Mouse (Mus musculus): ENCODE results near the gene Polr1c.
A peak's percentile ranks its signal among the peaks of the same experiment; 100 is the strongest.

Polr1c gene

DNA sequence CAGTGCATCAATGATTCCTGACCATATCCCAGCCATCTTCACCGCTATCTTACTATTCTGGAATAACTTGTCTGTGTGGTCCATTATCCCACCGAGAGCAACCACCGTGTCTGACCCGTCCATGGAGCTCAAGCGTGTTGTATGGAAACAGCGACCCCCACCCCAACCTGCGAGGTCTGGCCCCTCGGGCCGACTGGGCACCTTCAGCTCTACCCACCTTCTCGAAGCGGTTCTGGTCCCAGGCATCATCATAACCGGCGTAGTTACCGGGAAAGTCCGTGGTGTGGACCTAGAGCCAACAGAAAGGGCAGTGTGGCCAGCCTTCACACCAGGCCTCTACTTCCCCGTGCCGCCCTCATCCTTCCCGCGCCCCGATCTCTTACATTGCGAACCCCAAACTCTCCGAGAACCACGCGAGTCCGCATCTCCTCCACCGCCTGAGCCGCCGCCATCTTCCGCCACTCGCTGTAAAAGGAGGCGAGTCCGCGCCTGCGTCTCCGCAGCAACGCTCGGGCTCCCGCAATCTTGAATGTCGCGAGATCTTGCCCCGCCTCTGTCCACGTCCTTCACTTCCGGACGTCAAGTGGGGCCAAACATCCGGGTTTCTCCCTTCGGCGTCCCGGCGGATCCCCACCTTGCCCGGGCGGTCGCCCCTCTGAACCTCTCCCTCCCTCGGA lies at the start of gene Polr1c, which contains the start of gene Yipf3:
TSS of gene Polr1c (minus strand) at position 543 of the 677 bp plus-strand sequence.
TSS of gene Yipf3 (plus strand) at position 569 of the 677 bp plus-strand sequence.
- DNase-seq, result peak; percentile 98

DNA sequence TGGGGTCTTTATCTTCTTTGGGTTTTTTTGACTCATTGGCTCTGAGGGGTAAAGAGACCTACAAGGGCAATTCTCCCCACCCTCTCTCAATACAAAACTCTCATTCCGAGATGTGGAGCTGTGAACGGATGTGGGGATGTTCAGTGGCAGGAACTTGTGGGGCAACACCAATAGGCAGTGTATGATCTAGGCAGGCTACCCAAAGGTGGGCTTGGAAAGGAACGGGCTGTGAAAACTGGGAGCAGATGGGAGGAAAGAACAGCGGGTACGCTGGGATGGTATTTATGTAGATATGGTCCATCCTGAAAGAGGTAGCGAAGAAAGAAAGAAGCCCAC lies 49.1 kb upstream of the Polr1c start:
- no peak for DNase-seq

DNA sequence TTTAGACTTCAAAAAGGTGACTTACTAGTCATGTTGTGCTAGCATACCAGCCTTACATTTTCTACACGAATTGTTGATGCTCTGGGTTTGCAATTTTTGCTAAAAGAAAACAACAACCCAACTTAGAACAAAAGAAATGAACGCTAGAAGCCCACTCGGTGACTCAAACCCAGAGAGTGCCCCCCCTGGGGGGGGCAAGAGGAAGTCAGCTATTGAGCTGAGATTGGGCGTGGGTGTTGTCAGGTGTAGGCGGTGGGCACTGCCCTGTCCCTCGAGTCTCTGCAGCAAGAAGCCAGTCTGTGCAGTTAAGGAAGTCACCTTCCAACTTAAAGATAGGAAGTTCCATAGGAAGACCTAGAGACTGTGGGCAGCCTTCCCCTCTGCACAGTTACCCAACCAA lies 48.7 kb upstream of the Polr1c start:
- no peak for DNase-seq

DNA sequence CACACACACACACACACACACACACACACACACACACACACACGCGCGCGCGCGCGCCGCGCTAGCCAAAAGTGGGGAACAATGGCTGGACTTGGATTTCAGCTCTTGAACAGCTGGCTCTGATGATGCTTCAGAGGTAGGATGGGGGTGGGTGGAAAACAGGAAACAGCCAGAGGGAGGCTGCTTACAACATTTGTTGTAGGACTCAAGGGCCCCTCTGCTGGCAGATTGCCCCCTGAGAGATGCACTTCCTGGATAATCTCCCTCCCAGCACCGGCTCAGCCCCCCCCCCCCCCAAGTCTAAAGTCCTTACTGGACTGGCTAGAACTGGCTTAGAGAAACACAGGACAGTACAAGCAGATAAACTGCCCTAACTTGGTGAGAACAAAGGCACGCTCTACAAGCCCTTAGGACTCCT lies 39.8 kb upstream of the Polr1c start:
- peak; percentile 84 to 86 for DNase-seq

DNA sequence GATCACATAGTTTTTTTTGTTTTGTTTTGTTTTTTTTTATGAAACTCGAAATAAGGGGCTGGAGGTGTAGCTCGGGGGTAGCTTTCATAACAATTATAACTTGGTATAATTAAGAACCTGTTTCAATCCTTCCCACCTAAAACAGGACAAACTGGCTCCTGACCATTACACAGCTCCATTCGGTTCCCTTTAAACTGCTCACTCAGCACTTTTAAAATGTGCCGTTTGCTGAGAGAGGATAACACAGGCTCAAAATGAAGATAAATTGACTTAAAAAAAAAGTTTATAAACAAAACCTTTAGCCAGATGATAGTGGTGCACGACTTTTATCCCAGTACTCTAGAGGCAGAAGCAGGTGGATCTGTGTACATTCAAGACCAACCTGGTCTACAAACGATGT lies 37.6 kb upstream of the Polr1c start:
- DNase-seq, result no peak

DNA sequence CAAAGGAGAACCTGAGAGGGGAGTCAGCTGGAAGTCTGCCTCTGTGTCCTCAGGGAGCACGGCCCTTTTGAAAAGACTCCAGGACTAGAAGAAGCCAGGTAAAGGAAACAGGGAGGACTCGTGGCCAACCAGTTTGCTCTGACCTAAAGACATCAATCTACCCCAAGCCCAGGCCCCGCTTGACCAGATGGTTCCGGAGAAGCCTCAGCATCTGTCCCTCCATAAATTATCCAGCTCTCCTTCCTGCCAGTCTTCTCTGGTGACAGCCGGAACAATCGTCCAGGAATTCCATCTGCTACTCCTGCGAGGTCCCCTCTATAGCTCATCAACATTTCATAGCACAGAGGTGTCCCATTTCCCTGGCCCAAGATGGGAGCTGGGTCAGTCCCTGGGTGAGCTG lies 36.8 kb upstream of the Polr1c start:
- DNase-seq, result no peak

DNA sequence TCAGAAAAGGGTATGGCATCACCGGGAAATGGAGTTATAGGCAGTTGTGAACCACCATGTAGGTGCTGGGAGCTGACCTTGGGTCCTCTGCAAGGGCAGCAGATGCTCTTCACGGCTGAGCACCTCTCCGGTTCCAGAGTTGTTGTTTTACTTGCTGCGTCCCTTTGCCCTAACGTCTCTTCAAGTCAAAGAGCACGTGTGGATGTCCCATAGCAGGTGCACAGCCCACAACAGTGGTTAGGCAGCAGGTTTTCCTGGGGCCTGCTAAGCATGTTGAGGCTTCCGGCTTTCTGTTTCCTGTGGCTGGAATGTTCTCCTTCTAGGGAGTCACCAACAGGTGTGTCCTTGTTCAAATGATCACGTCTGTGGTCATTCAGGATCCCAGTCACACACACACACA lies 36.1 kb upstream of the Polr1c start:
- peak; percentile 45 to 60 for DNase-seq

DNA sequence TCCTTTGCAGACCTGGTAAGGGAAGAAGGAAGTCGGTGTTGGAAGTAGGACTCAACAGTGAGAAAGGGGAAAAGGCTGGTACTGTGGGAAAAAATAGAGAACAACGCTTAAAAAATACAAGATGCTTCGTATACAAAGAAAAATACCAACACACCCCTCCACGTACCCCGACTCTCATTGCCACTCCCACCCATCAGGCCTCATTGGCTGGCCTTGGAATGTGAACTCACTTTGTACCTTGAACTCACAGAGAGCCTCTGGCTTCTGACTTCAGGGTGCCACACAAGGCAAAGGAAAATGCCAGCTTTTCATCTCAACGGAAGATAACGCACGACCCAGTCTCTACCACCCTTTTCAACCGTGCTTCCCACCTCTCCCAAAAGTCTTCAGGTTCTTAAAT lies 35.3 kb upstream of the Polr1c start:
- DNase-seq, result peak; percentile 41 to 46

DNA sequence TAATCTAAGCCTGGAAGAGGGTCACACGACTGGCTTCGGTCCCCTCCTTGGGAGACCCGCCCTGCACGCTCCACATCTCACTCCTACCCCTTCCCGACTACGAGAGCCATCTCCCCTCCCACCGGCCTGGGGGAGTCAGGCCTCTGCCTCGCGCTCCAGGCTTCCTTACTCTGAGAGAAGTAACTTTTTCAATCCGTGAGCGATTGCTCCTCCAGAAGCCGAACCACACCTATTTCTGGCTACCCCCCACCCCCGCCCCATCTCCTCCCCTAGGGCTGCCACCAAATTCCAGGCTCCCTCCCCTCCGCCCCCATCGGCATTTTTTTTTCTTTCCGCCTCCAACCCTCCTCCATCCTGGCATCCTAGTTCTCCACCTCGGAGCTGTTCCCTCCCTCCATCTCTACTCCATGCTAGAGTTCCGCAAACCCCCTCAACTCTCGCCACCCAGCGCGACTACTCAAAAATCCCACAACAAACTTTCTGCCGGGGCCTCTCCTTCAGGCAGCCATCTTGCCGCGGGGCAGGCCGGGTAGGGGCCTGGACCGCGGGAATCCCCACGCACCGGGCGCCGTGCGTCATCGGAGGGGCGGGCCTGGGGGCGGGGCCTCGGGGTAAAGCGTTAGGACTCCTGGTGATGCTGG lies 34.7 kb upstream of the Polr1c start, which contains the start of gene Tjap1:
TSS of gene Tjap1 (minus strand) at position 544 of the 641 bp plus-strand sequence.
- peak; percentile 89 to 95 for DNase-seq

DNA sequence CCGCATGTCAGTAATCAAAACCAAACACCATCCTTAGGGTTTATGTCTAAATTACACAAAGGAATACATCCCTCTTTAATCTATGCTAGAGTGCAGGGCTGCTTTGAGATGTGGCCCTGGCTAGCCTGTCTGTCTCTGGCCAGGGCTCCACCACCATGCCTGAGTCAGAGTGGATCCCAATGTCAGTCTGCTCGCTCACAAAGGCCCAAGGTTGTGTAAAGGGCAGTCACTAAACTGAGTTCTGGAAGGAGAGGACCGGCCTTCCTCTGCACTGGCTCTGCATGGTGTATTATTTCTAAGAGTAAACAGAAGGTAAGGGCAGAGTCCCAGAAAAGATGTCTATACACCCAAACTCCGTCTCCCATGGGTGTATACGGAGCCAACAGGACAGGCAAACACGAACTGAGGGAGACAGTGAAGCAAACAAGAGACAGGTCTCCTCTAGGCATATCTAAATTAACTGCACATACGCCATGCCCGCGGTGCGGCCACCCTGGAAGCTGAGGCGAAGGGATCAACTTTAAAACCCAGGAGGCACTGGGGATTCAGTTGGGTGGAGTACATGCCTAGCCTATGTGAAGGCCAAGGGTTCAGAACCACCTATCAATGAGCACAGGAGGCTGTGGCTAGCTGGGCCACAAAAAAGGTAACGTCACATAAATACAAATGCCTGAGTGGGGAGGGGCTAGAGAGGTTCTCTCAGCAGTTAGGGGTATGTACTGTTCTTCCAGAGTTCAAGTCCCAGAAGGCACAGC lies 30.3 kb upstream of the Polr1c start:
- no peak for DNase-seq

DNA sequence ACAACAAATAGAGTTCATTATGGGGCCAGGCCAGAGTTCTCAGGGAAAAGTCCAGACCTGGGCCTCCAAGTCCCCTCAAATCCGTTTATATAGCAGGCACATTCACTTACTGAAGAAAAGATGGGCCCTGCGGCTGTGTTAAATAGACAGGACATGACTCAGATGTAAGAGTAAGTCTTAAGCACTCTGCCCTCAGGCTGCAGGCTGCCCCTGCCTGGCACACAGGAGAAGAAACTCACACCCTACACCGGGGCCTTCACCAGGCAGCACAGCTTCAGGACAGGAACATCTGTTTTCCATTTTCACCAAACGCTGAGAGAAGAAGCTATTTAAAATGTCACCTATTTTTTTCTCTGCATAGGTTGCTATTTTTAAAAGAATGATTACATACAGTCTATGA lies 29.7 kb upstream of the Polr1c start:
- no peak for DNase-seq

DNA sequence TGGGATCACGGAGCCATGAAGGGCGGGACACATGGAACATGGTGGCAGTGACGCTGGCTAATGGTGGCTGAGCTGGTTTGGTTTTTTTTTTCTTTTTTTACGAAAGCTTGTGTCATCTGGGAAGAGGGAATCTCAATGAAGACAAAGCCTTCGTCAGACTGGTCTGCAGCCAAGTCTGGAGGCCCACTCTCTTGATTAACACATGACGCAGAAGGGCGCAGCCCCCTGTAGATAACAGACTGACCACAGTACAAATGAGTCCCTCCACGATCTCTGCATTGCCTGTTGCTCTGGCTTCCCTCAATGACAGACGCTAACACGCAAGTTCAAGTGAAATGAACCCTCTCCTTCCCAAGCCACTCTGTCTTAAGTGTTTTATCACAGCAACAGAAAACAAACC lies 27.7 kb upstream of the Polr1c start:
- DNase-seq, result no peak

DNA sequence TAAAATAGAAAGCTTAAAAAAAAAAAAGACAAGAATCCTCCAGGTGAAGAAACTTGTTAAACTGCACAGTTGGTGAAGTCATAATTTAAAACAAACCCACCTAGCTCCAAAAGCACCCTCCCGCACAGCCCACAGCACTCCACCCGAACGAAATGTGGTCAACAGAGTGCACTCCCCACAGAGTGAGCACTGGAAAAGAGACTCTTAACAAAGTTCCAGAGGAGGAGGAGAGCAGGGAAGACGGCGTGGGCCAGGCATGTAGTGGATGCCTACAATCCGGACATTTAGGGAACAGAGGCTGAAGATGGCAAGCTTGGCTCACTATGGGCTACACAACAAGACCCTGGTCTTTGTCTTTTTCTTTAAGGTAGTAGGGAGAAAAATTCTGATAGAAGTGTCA lies 27.2 kb upstream of the Polr1c start:
- no peak for DNase-seq

DNA sequence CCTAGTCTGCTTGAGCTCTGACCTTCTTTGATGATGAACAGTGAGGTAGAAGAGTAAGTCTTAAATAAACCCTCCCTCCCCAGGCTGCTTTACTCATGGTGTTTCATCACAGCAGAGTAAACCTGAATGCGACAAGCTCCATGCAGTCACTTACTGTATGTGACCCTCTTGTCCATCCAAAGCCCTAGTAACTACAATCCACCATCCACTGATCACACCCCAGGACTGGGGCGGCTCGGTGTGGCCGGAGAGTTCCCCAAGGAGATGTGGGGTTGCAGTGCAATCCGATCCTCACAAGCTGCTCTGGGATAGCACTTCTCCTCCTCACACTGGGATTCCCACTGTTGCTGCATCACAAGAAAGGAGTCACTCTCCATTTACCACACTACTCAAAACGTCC lies 26.6 kb upstream of the Polr1c start:
- no peak for DNase-seq

DNA sequence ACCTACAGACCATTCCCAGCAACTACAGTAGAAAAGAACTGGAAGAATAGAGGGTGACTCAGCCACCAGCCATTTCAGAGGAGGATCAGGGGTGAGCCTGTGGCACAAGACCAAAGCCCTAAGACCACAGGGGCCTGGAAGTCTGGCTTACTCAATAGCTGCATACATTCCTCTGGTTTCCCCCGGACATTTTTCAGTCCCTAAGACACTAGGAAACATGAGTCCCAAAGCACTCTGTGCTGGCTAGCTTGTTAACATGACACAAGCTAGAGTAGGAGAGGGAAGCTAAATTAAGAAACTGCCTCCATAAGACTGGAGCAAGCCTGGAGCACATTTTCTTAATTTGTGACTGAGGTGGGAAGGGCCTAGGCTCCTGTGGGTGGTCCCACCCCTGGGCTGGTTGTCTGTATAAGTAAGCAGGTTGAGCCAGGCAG lies 26.0 kb upstream of the Polr1c start:
- no peak for DNase-seq

DNA sequence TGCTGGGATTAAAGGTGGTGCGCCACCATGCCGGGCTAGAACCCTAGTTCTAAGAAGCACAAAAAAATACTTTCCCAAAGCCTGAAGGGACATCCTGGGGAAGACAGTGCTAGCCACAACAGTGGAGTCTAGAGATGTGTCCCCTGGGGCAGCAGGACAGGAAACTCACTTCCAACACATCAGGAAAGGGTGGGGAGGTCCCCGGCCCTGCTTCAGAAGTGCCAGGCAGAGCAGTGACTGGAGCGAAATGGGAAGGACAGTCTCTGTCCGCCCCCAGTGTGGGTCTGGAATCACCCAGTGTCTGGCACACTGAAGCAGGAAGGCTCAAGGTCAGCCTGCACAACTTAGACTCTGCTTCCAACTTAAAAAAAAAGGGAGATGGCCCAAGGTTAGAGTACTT lies 24.8 kb upstream of the Polr1c start:
- peak; percentile 70 to 76 for DNase-seq

DNA sequence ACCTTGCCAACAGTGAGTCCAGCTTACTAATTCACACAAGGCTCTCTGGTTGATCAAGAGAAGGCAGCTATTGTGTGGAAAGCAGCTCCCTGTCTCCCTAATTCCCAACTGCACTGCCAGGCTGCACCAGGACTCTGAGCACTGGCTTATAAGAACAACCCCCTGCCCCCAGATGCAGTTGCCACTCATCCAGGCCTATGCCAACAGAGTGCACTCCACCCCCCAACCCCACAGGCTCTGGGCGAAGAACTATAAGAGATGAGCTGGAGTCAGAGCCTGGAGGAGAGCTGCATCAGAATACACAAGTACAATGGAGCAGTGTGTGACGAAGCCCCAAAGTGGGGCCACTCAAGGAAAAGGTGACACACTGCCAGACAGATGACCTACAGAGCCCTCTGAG lies 24.2 kb upstream of the Polr1c start:
- no peak for DNase-seq

DNA sequence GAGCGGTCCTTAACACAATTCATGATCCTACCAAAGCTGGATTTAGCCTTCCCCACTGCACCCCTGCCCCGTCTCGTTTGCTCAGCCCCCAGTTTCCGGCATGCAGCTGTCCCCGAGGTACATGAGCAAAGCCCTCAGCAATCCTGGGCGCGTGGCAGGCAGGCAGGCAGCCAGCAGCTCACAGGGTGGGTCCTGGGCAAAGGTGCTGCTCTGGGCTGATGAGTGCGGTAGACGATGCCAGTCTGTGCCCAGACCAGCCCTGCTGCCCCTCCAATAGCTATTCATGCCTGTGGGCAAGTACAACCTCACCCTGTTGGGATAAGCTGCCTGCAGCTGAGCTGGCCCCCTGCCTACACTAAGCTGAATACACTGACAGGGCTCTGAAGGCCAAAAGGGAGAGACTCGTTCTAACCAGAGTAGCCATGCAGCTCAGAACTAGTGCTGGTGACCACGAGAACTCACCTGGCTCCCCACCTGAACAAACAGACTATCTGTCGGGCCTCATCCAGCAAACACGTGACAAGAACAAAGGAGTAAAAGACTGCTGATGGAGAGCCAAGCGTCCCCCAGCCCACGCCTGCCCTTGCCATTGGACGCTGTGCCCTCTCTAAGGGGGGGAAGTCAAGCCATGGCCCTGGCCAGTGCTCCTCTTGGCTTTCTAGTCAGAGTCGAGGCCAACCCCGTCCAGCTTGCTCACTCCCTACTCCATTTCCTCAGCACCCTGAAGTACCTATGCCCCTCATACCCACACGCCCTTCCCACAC lies 22.1 kb upstream of the Polr1c start:
- DNase-seq, result peak; percentile 71 to 81

DNA sequence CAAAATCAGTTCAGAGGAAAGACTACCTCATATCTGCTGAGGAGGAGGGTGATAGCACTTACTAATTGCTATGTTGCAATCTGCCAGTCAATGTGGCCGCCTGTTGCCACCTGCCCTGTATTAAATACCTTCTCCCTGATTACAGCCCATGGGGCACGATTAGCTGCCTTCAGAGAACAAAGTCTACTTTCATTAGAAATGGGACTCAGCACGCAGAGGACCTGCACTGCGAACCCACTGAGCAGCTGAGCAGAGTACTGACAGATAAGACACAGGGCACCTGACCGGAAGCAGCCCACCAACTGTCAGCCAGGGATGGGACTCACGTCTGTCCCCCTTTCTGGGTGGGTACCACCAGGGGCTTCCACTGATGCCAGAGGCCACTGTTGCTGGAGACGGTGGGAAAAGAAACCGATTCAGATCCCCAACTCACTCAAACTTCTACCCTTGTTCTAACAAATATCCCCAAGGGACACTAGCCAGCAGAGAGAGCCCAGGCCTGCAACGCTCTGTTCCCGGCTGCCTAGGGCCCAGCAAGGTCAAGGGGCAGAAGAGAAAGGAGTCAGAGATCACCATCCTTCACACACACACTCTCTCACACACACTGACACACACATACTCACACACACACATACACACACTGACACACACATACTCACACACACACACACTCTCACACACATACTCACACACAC lies 20.3 kb upstream of the Polr1c start:
- no peak for DNase-seq

DNA sequence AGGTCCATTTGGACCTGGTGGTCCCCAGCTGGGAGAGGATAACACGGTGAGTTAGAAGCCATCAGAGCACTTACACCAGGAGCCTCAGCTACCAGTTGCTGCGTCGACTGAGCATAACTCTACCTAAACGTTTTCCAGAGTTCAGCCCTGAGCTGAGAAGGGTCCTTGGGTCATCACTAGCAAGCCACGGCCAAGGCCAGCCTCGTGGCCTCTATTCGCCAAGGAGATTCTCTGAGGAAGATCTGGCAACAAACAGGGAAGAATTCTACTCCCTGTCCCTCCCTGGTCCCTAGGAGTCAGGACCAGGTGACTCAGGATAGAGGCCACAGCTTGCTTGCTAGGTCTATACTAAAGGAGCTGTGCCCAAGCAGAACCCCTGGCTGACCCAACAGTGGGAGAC lies 19.7 kb upstream of the Polr1c start:
- no peak for DNase-seq

DNA sequence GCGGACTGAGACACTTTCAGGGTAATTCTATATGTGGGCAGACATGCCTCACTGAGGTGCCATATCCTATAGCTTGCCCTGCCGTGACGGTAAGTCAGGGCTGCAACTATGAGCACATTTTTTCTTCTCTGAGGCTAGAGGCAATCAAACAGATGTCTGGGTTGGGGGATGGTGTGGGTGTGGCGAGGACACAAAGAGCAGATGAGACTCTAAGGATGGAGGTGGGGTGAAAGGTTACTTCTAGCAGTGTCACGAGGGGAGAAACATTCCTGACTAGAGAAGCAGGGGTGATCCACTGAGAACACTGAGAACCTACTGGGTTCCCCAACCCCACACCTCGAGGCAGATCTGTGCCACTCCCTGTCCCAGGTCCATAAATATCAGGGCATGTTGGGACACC lies 19.1 kb upstream of the Polr1c start:
- no peak for DNase-seq

DNA sequence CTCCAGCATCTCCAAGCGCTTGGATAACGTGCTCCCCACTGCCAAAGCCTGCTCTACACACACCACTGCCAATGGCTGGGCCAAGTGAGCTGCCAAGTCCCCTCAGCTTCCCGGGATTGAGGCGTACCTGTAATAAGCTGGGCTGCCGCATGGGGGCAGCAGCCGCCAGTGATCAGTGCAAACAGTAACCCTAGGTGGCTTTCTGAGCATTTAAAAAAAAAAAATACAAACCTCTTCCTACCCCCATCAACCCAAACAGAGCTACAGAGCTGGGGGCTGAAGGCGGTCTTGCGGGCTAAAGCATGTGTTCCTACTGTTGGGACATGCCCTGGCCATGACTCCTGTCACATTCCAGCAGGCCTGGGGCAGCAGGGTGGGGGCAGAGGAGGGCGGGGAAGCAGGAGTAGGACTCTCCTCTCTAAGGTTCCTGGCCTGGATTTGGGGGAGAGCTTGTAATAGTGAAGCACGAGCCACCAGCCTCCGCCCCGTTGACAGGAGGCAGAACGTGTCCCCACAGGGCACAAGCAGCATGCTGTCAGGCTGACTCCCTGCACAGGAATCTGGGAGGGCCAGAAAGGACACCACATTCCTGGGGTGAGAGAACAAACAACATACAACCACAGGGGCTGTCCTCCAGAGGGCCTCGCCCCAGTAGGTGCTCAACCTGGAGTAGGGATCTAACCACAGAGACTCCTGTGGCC lies 18.2 kb upstream of the Polr1c start:
- DNase-seq, result peak; percentile 69 to 89
